Mouse (Mus musculus) limb, embryonic 14.5 days (tissue): ENCODE data around the gene 6330409D20Rik. TPM values are rescaled to one million over a fixed set of nuclear protein-coding genes. Genes with fewer than 3 reads are reported as not detected.

ENCODE experiments used
- ATAC-seq: fragments of 200-750 bp; cut with Nextera tagmentation; 2 replicates; pipeline ENCODE4 v1.8.0; 2017; ENCODE audit warnings: low read depth, moderate number of reproducible peaks, moderate TSS enrichment; ENCODE audit not compliant: low FRiP score
- DNase-seq: peaks from one replicate; pipeline ENCODE4 v3.0.0-alpha.2; 2015; ENCODE audit warnings: low spot score
- H3K27ac ChIP-seq: fragments of 300-500 bp; sonication (generic); replicated peaks from 2 replicates; pipeline ENCODE4 v1.5.1; 2014; ENCODE audit warnings: low read depth, mild to moderate bottlenecking, low read length, moderate library complexity, mixed read lengths
- H3K27me3 ChIP-seq: fragments of 300-500 bp; sonication (generic); 2 replicates; pipeline ENCODE4 v1.6.1; 2014; ENCODE audit warnings: low read length, mixed read lengths; ENCODE audit not compliant: control insufficient read depth, insufficient read depth
- H3K36me3 ChIP-seq: fragments of 300-500 bp; sonication (generic); 2 replicates; pipeline ENCODE4 v1.6.1; 2014; ENCODE audit warnings: mild to moderate bottlenecking, low read length, moderate library complexity, mixed read lengths; ENCODE audit not compliant: control insufficient read depth, insufficient read depth
- H3K4me1 ChIP-seq: fragments of 300-500 bp; sonication (generic); 2 replicates; pipeline ENCODE4 v1.6.1; 2014; ENCODE audit warnings: antibody characterized with exemption, low read length, mixed read lengths; ENCODE audit not compliant: control insufficient read depth, insufficient read depth
- H3K4me2 ChIP-seq: fragments of 300-500 bp; sonication (generic); replicated peaks from 2 replicates; pipeline ENCODE4 v1.6.1; 2014; ENCODE audit warnings: low read depth, mild to moderate bottlenecking, low read length, moderate library complexity; ENCODE audit not compliant: severe bottlenecking
- H3K4me3 ChIP-seq: fragments of 300-500 bp; sonication (generic); replicated peaks from 2 replicates; pipeline ENCODE4 v1.5.1; 2014; ENCODE audit warnings: low read length
- H3K9ac ChIP-seq: fragments of 300-500 bp; sonication (generic); 2 replicates; pipeline ENCODE4 v1.6.1; 2014; ENCODE audit warnings: mild to moderate bottlenecking, low read depth, low read length, moderate library complexity; ENCODE audit not compliant: severe bottlenecking
- H3K9me3 ChIP-seq: fragments of 300-500 bp; sonication (generic); 2 replicates; pipeline ENCODE4 v1.6.1; 2016; ENCODE audit warnings: low read length; ENCODE audit not compliant: control insufficient read depth
- POLR2A ChIP-seq: fragments of 200-500 bp; IDR thresholded peaks from 2 replicates; pipeline ENCODE4 v1.8.0; 2012; ENCODE audit warnings: inconsistent platforms, mild to moderate bottlenecking, moderate library complexity, borderline replicate concordance; ENCODE audit not compliant: insufficient read depth, insufficient read length; ENCODE audit errors: extremely low read depth
- WGBS: fragments of 180-500 bp; shearing (Covaris S2); extraction: QIAGEN DNeasy Blood & Tissue Kit; methylation state at CpG from one replicate; pipeline ENCODE4 v1.1.7; 2014; 5-methylcytosine and 5-hydroxymethylcytosine counted together
- polyA plus RNA-seq, 2 experiments: library from polyadenylated mRNA; depleted of rRNA in 1 of 2; stranded (reverse) in 1 of 2; unstranded in 1 of 2; fragments of >200 nt; fragmentation: Nextera tagmentation in 1 of 2; extraction: Ambion mirVana in 1 of 2; gene quantifications; 2 replicates each; pipeline versions ENCODE4 v1.2.1 to v1.2.3; 2012 to 2014

The 6330409D20Rik gene
- polyA plus RNA-seq (2012; rRNA removed) (0.14 and 0.15 TPM in 2 replicates), polyA plus RNA-seq (2014; fragmentation: Nextera tagmentation; extraction: Ambion mirVana) (not detected in 2 replicates)

GRCm38 (mm10) chr2:32740916-32741272 is at the start of gene 6330409D20Rik:
Gene 6330409D20Rik, minus strand, starts transcription at chr2:32741016.
- no peak within 1 kb of the TSS for H3K27ac ChIP-seq
- H3K4me3 ChIP-seq: peak within 1 kb of the TSS; percentile 46
- H3K9ac ChIP-seq: peak within 1 kb of the TSS; percentile 52
- H3K36me3 ChIP-seq: peaks cover 10% of the 10 kb centered on the region; the same call in 1 of the 2 replicates
- no peak for ATAC-seq
- 9% methylated on average over 11 of the region's 11 CpGs for WGBS
- H3K4me2 ChIP-seq: peak within 1 kb of the TSS; percentile 94
- peaks cover 12% of the 10 kb centered on the region for H3K4me1 ChIP-seq
- H3K9me3 ChIP-seq: no peaks in the 10 kb centered on the region
- DNase-seq: no peak
- H3K27me3 ChIP-seq: peaks cover 12% of the 10 kb centered on the region
- no peak for TF ChIP-seq POLR2A

GRCm38 (mm10) chr2:32788581-32788980 is 47.8 kb upstream of the 6330409D20Rik start:
- no peak overlapping the region for H3K27ac ChIP-seq
- 0 out of 2 replicates have a peak, but pooled peaks cover 8% of the 10 kb centered on the region for H3K36me3 ChIP-seq
- no peaks in the 10 kb centered on the region for H3K27me3 ChIP-seq
- H3K9ac ChIP-seq: no peak overlapping the region
- no peak overlapping the region for H3K4me3 ChIP-seq
- no peak overlapping the region for H3K4me2 ChIP-seq
- H3K9me3 ChIP-seq: no peaks in the 10 kb centered on the region
- 44% methylated on average over 2 of the region's 2 CpGs for WGBS
- TF ChIP-seq POLR2A: no peak
- ATAC-seq: no peak
- peaks cover 6% of the 10 kb centered on the region for H3K4me1 ChIP-seq
- no peak for DNase-seq

- ATAC-seq: no peak
- H3K4me2 ChIP-seq: no peak overlapping the region
- H3K4me1 ChIP-seq: peaks cover 6% of the 10 kb centered on the region
- no peak overlapping the region for H3K27ac ChIP-seq
- WGBS: 55% methylated on average over 6 of the region's 6 CpGs
- H3K9me3 ChIP-seq: no peaks in the 10 kb centered on the region
- H3K27me3 ChIP-seq: no peaks in the 10 kb centered on the region
- H3K9ac ChIP-seq: no peak overlapping the region
- 0 out of 2 replicates have a peak, but pooled peaks cover 8% of the 10 kb centered on the region for H3K36me3 ChIP-seq
- H3K4me3 ChIP-seq: no peak overlapping the region
- DNase-seq: no peak
- no peak for TF ChIP-seq POLR2A
Measured at GRCm38 (mm10) chr2:32787176-32787575, 46.4 kb upstream of the 6330409D20Rik start.

DNA sequence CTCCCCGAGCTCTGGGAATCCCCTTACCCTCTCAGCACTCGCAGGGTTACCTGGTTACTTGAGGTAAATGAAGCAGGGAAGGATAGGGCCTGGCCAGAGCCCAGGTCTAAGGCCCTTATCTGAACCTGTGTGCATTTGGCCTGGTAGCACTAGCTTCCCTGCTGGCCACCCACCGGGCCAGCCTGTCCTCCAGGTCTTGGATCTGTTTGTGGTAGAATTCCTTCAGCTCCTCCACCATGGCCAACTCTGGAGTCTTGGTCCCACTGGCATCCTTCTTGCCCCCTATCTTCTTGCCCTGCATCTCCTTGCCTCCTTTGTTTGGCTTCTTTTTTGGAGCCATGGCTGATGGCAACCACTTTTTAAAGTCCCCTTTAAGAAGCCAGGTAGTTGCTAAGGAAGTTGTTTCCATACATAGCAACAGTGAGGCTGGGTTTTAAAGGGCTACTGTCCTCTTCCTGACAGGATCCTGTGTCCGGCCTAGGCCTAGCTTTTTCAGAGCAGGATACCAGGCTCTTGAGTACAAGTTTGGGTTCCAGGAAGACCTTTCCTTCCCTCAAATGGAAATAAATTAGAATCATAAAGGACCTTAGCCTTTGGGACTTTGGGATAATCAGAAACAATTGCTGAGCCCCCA is 43.3 kb upstream of the 6330409D20Rik start, which contains the start of gene Cfap157:
Cfap157 (minus strand) TSS at position 381 of the 634 bp plus-strand sequence.
- Histone ChIP-seq H3K4me3 (no peak within 1 kb of the TSS), H3K4me1 (peaks cover 6% of the 10 kb centered on the region), H3K27me3 (no peaks in the 10 kb centered on the region), H3K27ac (no peak within 1 kb of the TSS), H3K9ac (no peak within 1 kb of the TSS), H3K4me2 (0 out of 2 replicates have a peak within 1 kb of the TSS, but pooled peaks have one; percentile 1), H3K9me3 (no peaks in the 10 kb centered on the region), H3K36me3 (no peaks in the 10 kb centered on the region)
- DNase-seq: peak; percentile 57
- whole genome bisulfite sequencing: 45% methylated on average over 4 of the region's 4 CpGs
- no peak for TF ChIP-seq POLR2A
- ATAC-seq: peak; percentile 56; the same call in 1 of the 2 replicates

DNA sequence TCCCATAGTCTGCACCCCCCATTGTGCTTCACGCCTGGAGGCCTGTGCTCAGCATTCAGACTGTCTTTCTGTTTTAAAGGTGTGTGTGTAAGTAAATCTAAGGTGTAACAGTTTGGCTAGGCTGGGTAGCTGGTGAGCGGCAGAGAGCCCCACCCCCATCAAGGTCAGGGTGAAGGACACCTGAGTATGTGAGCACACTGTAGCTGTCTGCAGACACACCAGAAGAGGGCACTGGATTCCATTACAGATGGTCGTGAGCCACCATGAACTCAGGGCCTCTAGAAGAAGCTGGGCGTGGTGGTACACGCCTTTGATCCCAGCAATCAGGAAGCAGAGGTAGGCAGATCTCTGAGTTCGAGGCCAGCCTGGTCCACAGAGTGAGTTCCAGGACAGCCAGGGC is 40.9 kb upstream of the 6330409D20Rik start:
- H3K4me1 ChIP-seq: peaks cover 6% of the 10 kb centered on the region
- 81% methylated on average over 6 of the region's 6 CpGs for WGBS
- no peak for DNase-seq
- no peak for ATAC-seq
- no peak overlapping the region for H3K4me3 ChIP-seq
- no peaks in the 10 kb centered on the region for H3K9me3 ChIP-seq
- H3K27me3 ChIP-seq: no peaks in the 10 kb centered on the region
- no peak for TF ChIP-seq POLR2A
- no peak overlapping the region for H3K27ac ChIP-seq
- H3K4me2 ChIP-seq: no peak overlapping the region
- no peaks in the 10 kb centered on the region for H3K36me3 ChIP-seq
- no peak overlapping the region for H3K9ac ChIP-seq
